Mouse (Mus musculus): Measurements from ENCODE around the gene Pdk3.

DNA sequence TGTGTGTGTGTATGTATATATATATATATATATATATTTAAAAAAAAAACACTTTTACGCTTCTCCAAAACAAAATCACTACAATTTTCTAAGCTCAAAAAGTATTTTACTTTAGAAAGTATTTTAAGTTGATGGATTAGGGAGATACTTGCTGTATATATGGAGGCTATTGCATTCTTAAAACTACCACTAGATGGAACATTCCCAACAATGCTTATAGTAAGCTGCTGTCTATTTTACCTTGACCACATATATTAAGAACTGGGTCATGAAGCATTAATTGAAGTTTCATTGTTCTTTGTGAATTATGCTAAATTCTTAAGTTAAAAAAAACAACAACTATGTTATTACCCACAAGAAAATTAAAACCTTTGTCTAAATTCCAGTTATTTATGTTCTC lies 24.0 kb downstream of the Pdk3 start:
- no peak for TF ChIP-seq POLR2A (IDR thresholded peaks at IDR 0.05; ENCODE audit: insufficient read length, low read depth)
- no peak for TF ChIP-seq MAX (IDR thresholded peaks at IDR 0.05; ENCODE audit: low read depth)
- TF ChIP-seq USF1 (IDR thresholded peaks at IDR 0.05; ENCODE audit: low read depth): no peak
- TF ChIP-seq POLR2AphosphoS2 (IDR thresholded peaks at IDR 0.05; ENCODE audit: insufficient read length, low read depth): no peak
- no peak for TF ChIP-seq SRF (IDR thresholded peaks at IDR 0.05; ENCODE audit: control insufficient read depth, insufficient read length, low read depth)
- no peak for TF ChIP-seq E2F4 (IDR thresholded peaks at IDR 0.05; ENCODE audit: insufficient read depth)
- TF ChIP-seq TCF12 (IDR thresholded peaks at IDR 0.05; ENCODE audit: insufficient read depth, poor library complexity, severe bottlenecking): no peak
- TF ChIP-seq MYOG (IDR thresholded peaks at IDR 0.05; ENCODE audit: control insufficient read depth in 1 of 3, insufficient read depth in 1 of 3, insufficient read length in 2 of 3, low read depth in 2 of 3): no peak
- TF ChIP-seq REST (IDR thresholded peaks at IDR 0.05; ENCODE audit: insufficient read depth, insufficient read length): no peak
- no peak for TF ChIP-seq TCF3 (IDR thresholded peaks at IDR 0.05; ENCODE audit: insufficient read length, low read depth)
- TF ChIP-seq MYOD1 (IDR thresholded peaks at IDR 0.05; ENCODE audit: control insufficient read depth in 1 of 3, insufficient read length in 2 of 3, low read depth in 2 of 3): no peak
- TF ChIP-seq CEBPB (IDR thresholded peaks at IDR 0.05; ENCODE audit: insufficient read depth, poor library complexity, severe bottlenecking): no peak
